Mouse (Mus musculus) myocyte (in vitro differentiated cells): Measurements from ENCODE around the gene Tlk2. TPM values are rescaled to one million over a fixed set of nuclear protein-coding genes. Genes with fewer than 3 reads are reported as not detected.

Source experiments
- H3K27me3 ChIP-seq: one replicate; pipeline ENCODE4 v1.6.1; 2011; ENCODE audit not compliant: control insufficient read depth, insufficient read depth, insufficient read length
- H3K36me3 ChIP-seq: one replicate; pipeline ENCODE4 v1.6.1; 2011; ENCODE audit not compliant: control insufficient read depth, insufficient read depth
- H3K4me2 ChIP-seq: one replicate; pipeline ENCODE4 v1.6.1; 2011; ENCODE audit warnings: low read depth, control low read depth
- H3K4me3 ChIP-seq: one replicate; pipeline ENCODE4 v1.5.1; 2011; ENCODE audit warnings: mild to moderate bottlenecking, control low read depth, moderate library complexity
- H3K79me2 ChIP-seq: one replicate; pipeline ENCODE4 v1.6.1; 2011; ENCODE audit not compliant: control insufficient read depth, insufficient read depth
- H3ac ChIP-seq: one replicate; pipeline ENCODE4 v1.6.1; 2011; ENCODE audit not compliant: control insufficient read depth, insufficient read length
- CEBPB ChIP-seq: IDR thresholded peaks from 2 replicates; pipeline ENCODE4 v1.6.1; 2011; ENCODE audit warnings: mild to moderate bottlenecking, moderate library complexity; ENCODE audit not compliant: poor library complexity, insufficient read depth, severe bottlenecking
- E2F4 ChIP-seq: IDR thresholded peaks from one replicate; pipeline ENCODE4 v1.6.1; 2011; ENCODE audit warnings: mild to moderate bottlenecking, control low read depth, moderate library complexity; ENCODE audit not compliant: insufficient read depth
- MAX ChIP-seq: IDR thresholded peaks from one replicate; pipeline ENCODE4 v1.6.1; 2011; ENCODE audit warnings: low read depth, mild to moderate bottlenecking, control low read depth
- MYOD1 ChIP-seq, 3 experiments: IDR thresholded peaks; one replicate each; pipeline ENCODE4 v1.6.1; 2011; ENCODE audit warnings: control low read depth in 2 of 3, low read depth in 2 of 3, mild to moderate bottlenecking in 2 of 3, moderate library complexity in 1 of 3; ENCODE audit not compliant: insufficient read length in 2 of 3, control insufficient read depth in 1 of 3
- MYOG ChIP-seq, 3 experiments: IDR thresholded peaks; one replicate each; pipeline ENCODE4 v1.6.1; 2011; ENCODE audit warnings: control low read depth in 2 of 3, low read depth in 2 of 3, mild to moderate bottlenecking in 2 of 3; ENCODE audit not compliant: insufficient read length in 2 of 3, control insufficient read depth in 1 of 3, insufficient read depth in 1 of 3
- POLR2A ChIP-seq: IDR thresholded peaks from one replicate; pipeline ENCODE4 v1.6.1; 2011; ENCODE audit warnings: low read depth, mild to moderate bottlenecking, control low read depth, moderate library complexity; ENCODE audit not compliant: insufficient read length
- POLR2AphosphoS2 ChIP-seq: IDR thresholded peaks from one replicate; pipeline ENCODE4 v1.6.1; 2011; ENCODE audit warnings: low read depth, control low read depth; ENCODE audit not compliant: insufficient read length
- REST ChIP-seq: IDR thresholded peaks from one replicate; pipeline ENCODE4 v1.6.1; 2011; ENCODE audit warnings: mild to moderate bottlenecking, control low read depth, moderate library complexity; ENCODE audit not compliant: insufficient read depth, insufficient read length
- SRF ChIP-seq: IDR thresholded peaks from one replicate; pipeline ENCODE4 v1.6.1; 2011; ENCODE audit warnings: low read depth; ENCODE audit not compliant: control insufficient read depth, insufficient read length
- TCF12 ChIP-seq: IDR thresholded peaks from one replicate; pipeline ENCODE4 v1.6.1; 2011; ENCODE audit warnings: mild to moderate bottlenecking, control low read depth; ENCODE audit not compliant: poor library complexity, insufficient read depth, severe bottlenecking
- TCF3 ChIP-seq: IDR thresholded peaks from one replicate; pipeline ENCODE4 v1.6.1; 2011; ENCODE audit warnings: low read depth, control low read depth; ENCODE audit not compliant: insufficient read length
- USF1 ChIP-seq: IDR thresholded peaks from one replicate; pipeline ENCODE4 v1.6.1; 2011; ENCODE audit warnings: low read depth, mild to moderate bottlenecking, control low read depth, moderate library complexity
- polyA plus RNA-seq: library from polyadenylated mRNA; unstranded; fragments of >200 nt; fragmentation: generic; extraction: Trizol; gene quantifications from one replicate; pipeline ENCODE4 v1.2.1, GENCODE M21; 2012; ENCODE audit warnings: missing spikeins

Gene Tlk2
- polyA plus RNA-seq, 1 experiment, result 26.8 TPM

GRCm38 (mm10) chr11:105210007-105210406, 31.4 kb downstream of the Tlk2 start:
- H3K79me2 ChIP-seq, result peaks cover 91% of the 10 kb centered on the region
- H3K4me2 ChIP-seq, result no peak overlapping the region
- H3K36me3 ChIP-seq, result peaks cover 29% of the 10 kb centered on the region
- H3K27me3 ChIP-seq, result no peaks in the 10 kb centered on the region
- no peak for TF ChIP-seq REST
- TF ChIP-seq POLR2A, result no peak
- no peak for TF ChIP-seq TCF12
- TF ChIP-seq MAX, result no peak
- TF ChIP-seq USF1, result no peak
- TF ChIP-seq POLR2AphosphoS2, result no peak
- TF ChIP-seq CEBPB, result no peak
- no peak for TF ChIP-seq TCF3
- no peak for TF ChIP-seq MYOD1 (IDR thresholded peaks at IDR 0.05; ENCODE audit: control insufficient read depth in 1 of 3, insufficient read length in 2 of 3, low read depth in 2 of 3)
- TF ChIP-seq SRF, result no peak
- no peak for TF ChIP-seq E2F4
- no peak for TF ChIP-seq MYOG (IDR thresholded peaks at IDR 0.05; ENCODE audit: control insufficient read depth in 1 of 3, insufficient read depth in 1 of 3, insufficient read length in 2 of 3, low read depth in 2 of 3)
- no peak overlapping the region for H3ac ChIP-seq
- H3K4me3 ChIP-seq, result no peak overlapping the region

GRCm38 (mm10) chr11:105214257-105214656, 35.6 kb downstream of the Tlk2 start:
- peaks cover 23% of the 10 kb centered on the region for H3K36me3 ChIP-seq
- H3K27me3 ChIP-seq, result no peaks in the 10 kb centered on the region
- H3ac ChIP-seq, result no peak overlapping the region
- H3K4me3 ChIP-seq, result no peak overlapping the region
- no peak overlapping the region for H3K4me2 ChIP-seq
- peaks cover 87% of the 10 kb centered on the region for H3K79me2 ChIP-seq
- TF ChIP-seq MYOD1 (IDR thresholded peaks at IDR 0.05; ENCODE audit: control insufficient read depth in 1 of 3, insufficient read length in 2 of 3, low read depth in 2 of 3) (no peak), POLR2AphosphoS2 (no peak), TCF12 (no peak), SRF (no peak), MYOG (IDR thresholded peaks at IDR 0.05; ENCODE audit: control insufficient read depth in 1 of 3, insufficient read depth in 1 of 3, insufficient read length in 2 of 3, low read depth in 2 of 3) (no peak), E2F4 (no peak), CEBPB (no peak)

- H3K27me3 ChIP-seq, result no peaks in the 10 kb centered on the region
- H3ac ChIP-seq, result no peak overlapping the region
- H3K79me2 ChIP-seq, result peaks cover 82% of the 10 kb centered on the region
- no peak overlapping the region for H3K4me3 ChIP-seq
- TF ChIP-seq SRF (no peak), TCF12 (no peak), REST (no peak), POLR2A (no peak), POLR2AphosphoS2 (no peak), E2F4 (no peak), TCF3 (no peak), MYOD1 (IDR thresholded peaks at IDR 0.05; ENCODE audit: control insufficient read depth in 1 of 3, insufficient read length in 2 of 3, low read depth in 2 of 3) (no peak), MYOG (IDR thresholded peaks at IDR 0.05; ENCODE audit: control insufficient read depth in 1 of 3, insufficient read depth in 1 of 3, insufficient read length in 2 of 3, low read depth in 2 of 3) (no peak), USF1 (no peak), CEBPB (no peak), MAX (no peak)
- peaks cover 7% of the 10 kb centered on the region for H3K36me3 ChIP-seq
- no peak overlapping the region for H3K4me2 ChIP-seq
Measured at GRCm38 (mm10) chr11:105217771-105218170, 39.2 kb downstream of the Tlk2 start.

- TF ChIP-seq POLR2A, result no peak
- TF ChIP-seq CEBPB, result no peak
- TF ChIP-seq POLR2AphosphoS2, result no peak
- no peak for TF ChIP-seq SRF
- TF ChIP-seq REST, result no peak
- TF ChIP-seq TCF12, result no peak
- TF ChIP-seq E2F4, result no peak
- TF ChIP-seq MAX, result no peak
- H3K79me2 ChIP-seq, result peaks cover 19% of the 10 kb centered on the region
- H3K4me2 ChIP-seq, result no peak overlapping the region
- H3K36me3 ChIP-seq, result peaks cover 11% of the 10 kb centered on the region
- H3ac ChIP-seq, result no peak overlapping the region
- no peak overlapping the region for H3K4me3 ChIP-seq
- no peaks in the 10 kb centered on the region for H3K27me3 ChIP-seq
Measured at GRCm38 (mm10) chr11:105234501-105234900, 55.9 kb downstream of the Tlk2 start.

GRCm38 (mm10) chr11:105240991-105241390, 62.4 kb downstream of the Tlk2 start:
- no peak overlapping the region for H3ac ChIP-seq
- H3K4me2 ChIP-seq, result no peak overlapping the region
- H3K4me3 ChIP-seq, result no peak overlapping the region
- H3K36me3 ChIP-seq, result peaks cover 37% of the 10 kb centered on the region
- TF ChIP-seq SRF (no peak), CEBPB (0 out of 2 replicates have a peak, but pooled peaks have one; percentile 22)
- peaks cover 8% of the 10 kb centered on the region for H3K79me2 ChIP-seq
- H3K27me3 ChIP-seq, result no peaks in the 10 kb centered on the region
